Mouse (Mus musculus): ENCODE results near the gene Serpina16.
"Not testable (repeated sequence)": the region's sequence is repeated elsewhere in the genome, so short reads cannot be mapped to it uniquely, and the experiment has no call there.

The Serpina16 gene

GRCm38 (mm10) chr12:103676039-103676438, at the start of gene Serpina16:
TSS of gene Serpina16 (minus strand) at chr12:103676139.
- DNase-seq (ENCODE audit: low spot score in 2 of 2): no peak

DNA sequence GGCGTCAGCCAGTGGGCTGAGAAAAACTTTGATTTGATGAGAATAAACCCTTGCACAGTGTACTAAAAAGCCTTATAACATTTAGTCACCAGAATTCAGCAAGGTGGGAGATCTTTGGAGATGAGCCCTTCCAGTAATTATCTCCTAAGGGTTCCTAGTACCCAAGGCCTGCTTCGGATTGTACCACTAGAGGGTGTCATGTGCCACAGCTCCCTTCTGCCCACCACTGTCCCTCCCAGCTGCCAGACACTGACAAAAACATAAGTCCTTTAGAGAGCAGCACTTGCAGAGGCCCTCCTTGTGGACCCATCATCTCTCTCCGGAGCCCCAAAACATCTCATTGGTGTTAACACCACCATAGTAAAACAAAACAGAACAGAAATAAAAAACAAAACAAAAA, 35.6 kb upstream of the Serpina16 start:
- DNase-seq (ENCODE audit: low spot score in 2 of 2): no peak

- DNase-seq (ENCODE audit: low spot score in 2 of 2): no peak
Observed at GRCm38 (mm10) chr12:103710405-103710804, 34.5 kb upstream of the Serpina16 start.

- DNase-seq (ENCODE audit: low spot score in 2 of 2): no peak
Observed at GRCm38 (mm10) chr12:103706113-103706512, 30.2 kb upstream of the Serpina16 start.

GRCm38 (mm10) chr12:103705547-103705946, 29.6 kb upstream of the Serpina16 start:
- DNase-seq (ENCODE audit: low spot score in 2 of 2): no peak

GRCm38 (mm10) chr12:103700144-103700750, 24.3 kb upstream of the Serpina16 start:
- DNase-seq (ENCODE audit: low spot score in 2 of 2): no peak

DNA sequence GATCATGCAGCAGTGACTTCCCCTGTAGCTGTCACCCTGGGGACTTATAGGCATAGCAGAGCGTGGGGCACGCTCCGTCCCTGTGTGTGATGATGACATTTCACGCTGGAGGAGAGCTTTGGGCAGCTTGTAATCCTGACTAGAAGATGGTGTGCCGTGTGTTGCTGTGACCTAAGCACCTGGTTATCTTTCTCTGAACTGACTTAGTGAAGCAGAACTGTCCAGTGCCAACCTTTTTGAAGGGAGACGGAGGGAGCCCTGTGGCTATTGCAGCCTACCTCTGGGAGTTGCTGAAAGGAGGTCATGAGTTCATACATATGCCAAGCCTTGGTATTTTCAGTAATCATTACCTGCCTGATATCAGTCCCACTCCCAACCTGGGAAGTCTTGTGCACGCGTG, 19.5 kb upstream of the Serpina16 start, which contains the start of gene Serpina1f:
Gene Serpina1f (minus strand): TSS at position 101 of the 400 bp plus-strand sequence.
- no peak for DNase-seq (ENCODE audit: low spot score in 2 of 2)

- no peak for DNase-seq (ENCODE audit: low spot score in 2 of 2)
Observed at GRCm38 (mm10) chr12:103688221-103688814, 12.4 kb upstream of the Serpina16 start.

DNA sequence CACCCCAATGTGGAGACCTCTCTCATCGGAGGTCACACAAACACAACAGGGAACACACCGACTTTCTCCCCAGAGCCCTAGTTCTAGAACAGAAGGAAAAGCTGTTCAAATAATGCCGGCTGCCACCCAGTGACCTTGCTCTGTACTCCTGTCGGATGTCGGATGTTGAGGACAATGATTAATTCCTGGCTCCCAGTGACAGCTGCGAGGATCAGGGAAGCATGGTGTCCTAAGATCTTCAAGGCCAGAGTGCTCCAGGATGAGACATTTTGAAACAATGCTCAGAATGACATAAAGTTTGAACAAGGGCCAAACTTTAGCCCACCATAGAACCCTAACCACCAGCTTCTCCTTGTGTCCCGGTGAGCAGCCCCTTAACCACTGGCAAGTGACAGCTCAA, 11.1 kb upstream of the Serpina16 start:
- DNase-seq (ENCODE audit: low spot score in 2 of 2): no peak

GRCm38 (mm10) chr12:103686050-103686449, 10.1 kb upstream of the Serpina16 start:
- DNase-seq (ENCODE audit: low spot score in 2 of 2): no peak

GRCm38 (mm10) chr12:103685386-103685785, 9.4 kb upstream of the Serpina16 start:
- DNase-seq (ENCODE audit: low spot score in 2 of 2): no peak

- DNase-seq (ENCODE audit: low spot score in 2 of 2): no peak
Observed at GRCm38 (mm10) chr12:103683775-103684174, 7.8 kb upstream of the Serpina16 start.

GRCm38 (mm10) chr12:103681739-103682138, 5.8 kb upstream of the Serpina16 start:
- no peak for DNase-seq (ENCODE audit: low spot score in 2 of 2)

- DNase-seq (ENCODE audit: low spot score in 2 of 2): no peak
Observed at GRCm38 (mm10) chr12:103681169-103681568, 5.2 kb upstream of the Serpina16 start.

DNA sequence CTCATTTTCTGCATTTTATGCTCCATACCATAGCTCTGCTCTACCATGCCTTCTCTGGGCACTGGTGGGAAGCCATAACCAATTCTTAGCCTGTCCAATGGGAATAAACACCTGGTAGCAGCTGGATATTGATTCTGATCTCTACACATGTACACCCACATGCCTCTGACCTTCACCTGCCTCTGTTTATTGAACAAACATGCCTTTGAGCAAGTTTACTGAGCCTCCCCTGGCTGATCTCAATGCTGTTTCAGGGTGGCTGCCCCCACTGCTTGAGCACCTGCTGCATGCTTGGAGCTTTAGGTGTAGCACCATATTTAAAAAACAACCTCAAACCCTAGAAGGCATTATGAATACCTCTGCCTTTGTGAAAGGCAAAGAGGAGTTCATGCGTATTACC, 3.9 kb upstream of the Serpina16 start:
- DNase-seq (ENCODE audit: low spot score in 2 of 2): not testable (repeated sequence)

- DNase-seq (ENCODE audit: low spot score in 2 of 2): no peak
Observed at GRCm38 (mm10) chr12:103673179-103673578, 2.8 kb downstream of the Serpina16 start.

- no peak for DNase-seq (ENCODE audit: low spot score in 2 of 2)
Observed at GRCm38 (mm10) chr12:103671483-103671882, 4.5 kb downstream of the Serpina16 start.

- no peak for DNase-seq (ENCODE audit: low spot score in 2 of 2)
Observed at GRCm38 (mm10) chr12:103670964-103671363, 5.0 kb downstream of the Serpina16 start.

GRCm38 (mm10) chr12:103670344-103670743, 5.6 kb downstream of the Serpina16 start:
- DNase-seq (ENCODE audit: low spot score in 2 of 2): no peak

- no peak for DNase-seq (ENCODE audit: low spot score in 2 of 2)
Observed at GRCm38 (mm10) chr12:103665286-103665685, 10.7 kb downstream of the Serpina16 start.

- DNase-seq (ENCODE audit: low spot score in 2 of 2): not testable (repeated sequence)
Observed at GRCm38 (mm10) chr12:103662053-103662452, 13.9 kb downstream of the Serpina16 start.

DNA sequence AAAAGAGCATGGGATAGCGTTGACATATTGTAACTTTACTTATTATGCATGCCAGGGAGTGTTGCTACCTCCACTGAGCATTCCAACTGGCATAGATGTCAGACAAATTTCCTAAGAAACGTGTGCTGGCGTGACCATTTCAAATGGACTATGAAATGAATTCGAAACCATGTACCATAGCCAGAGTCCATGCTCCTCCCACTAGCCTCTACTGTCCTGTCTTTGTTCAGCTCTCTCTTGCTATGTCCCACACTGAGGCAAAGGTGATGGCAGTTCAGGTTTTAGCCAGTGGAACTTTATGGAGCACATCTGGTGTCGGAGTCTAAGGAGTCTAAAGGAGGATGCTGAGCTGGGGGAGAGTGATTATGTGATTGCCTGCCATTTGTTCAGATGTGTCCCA, 15.9 kb downstream of the Serpina16 start:
- DNase-seq (ENCODE audit: low spot score in 2 of 2): no peak

DNA sequence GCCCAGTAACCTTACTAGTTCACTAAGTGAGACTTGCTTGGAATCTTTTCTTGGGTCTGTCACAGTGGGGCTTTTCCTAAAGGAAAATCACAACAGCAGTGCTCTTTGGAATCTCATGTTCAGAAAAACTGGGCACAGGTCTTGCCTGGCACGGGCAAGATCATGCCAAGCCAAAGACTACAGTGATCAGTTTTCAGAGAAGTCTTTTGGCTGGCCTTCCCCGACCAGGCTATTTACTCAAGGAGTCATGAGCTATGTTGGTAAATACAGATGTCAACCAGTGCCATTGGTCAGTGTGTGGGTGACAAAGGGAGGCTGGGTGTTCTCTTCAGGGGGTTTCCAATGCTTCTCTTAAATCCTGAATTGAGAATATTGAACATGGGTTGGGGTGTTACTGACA, 16.8 kb downstream of the Serpina16 start:
- no peak for DNase-seq (ENCODE audit: low spot score in 2 of 2)

GRCm38 (mm10) chr12:103657991-103658390, 17.9 kb downstream of the Serpina16 start:
- DNase-seq (ENCODE audit: low spot score in 2 of 2): no peak

Measured in spleen, postnatal 36 days (tissue).